Mouse (Mus musculus) left cerebral cortex, adult 8-10 months (tissue): ENCODE measurements at regions not wholly inside any gene's neighbourhood (a gene's known extent, or its start where the extent isn't known, plus 50 kb on each side); places are given as distances from the start of the nearest gene placed in this dataset.

Experiments
- DNase-seq, 2 experiments: peaks; one replicate each; pipeline ENCODE4 v3.0.0; 2022; ENCODE audit warnings: low spot score in 2 of 2

GRCm38 (mm10) chr15:34775714-34776113, 418.0 kb upstream of the 9430069I07Rik start:
- DNase-seq, result no peak

- no peak for DNase-seq
Measured at GRCm38 (mm10) chr15:34751746-34752145, 394.1 kb upstream of the 9430069I07Rik start.

GRCm38 (mm10) chr15:34751021-34751420, 393.3 kb upstream of the 9430069I07Rik start:
- DNase-seq, result no peak

DNA sequence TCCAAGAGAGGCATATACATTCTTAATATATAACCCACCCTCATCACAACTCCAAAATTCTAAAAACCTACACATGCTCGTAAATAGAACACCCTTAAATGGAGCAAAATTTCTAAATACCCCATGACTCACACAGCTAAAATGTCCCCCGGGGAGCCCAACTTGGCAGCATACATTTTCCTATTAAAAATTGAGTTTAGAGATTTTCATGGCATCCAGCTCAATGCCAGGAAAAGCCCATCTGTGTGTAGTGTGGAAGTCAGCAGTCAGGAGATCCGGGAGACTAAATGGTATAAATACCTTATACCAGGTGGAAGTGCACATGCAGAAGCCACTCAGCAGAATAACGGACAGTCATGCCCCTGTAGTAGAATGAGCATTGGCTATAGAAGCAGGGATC, 389.4 kb upstream of the 9430069I07Rik start:
- DNase-seq, result peak in 1 of 2 experiments; percentile 32

GRCm38 (mm10) chr15:34743130-34743782, 385.6 kb upstream of the 9430069I07Rik start:
- DNase-seq, result peak in 1 of 2 experiments; percentile 43

GRCm38 (mm10) chr15:34741488-34741887, 383.8 kb upstream of the 9430069I07Rik start:
- DNase-seq, result no peak
